Mouse (Mus musculus): Measurements from ENCODE around the gene Kidins220.

Gene Kidins220

GRCm38 (mm10) chr12:24974446-24975114 lies at the start of gene Kidins220:
Gene Kidins220 (plus strand): TSS chr12:24974925.
- no peak for TF ChIP-seq GATA4 (IDR thresholded peaks at IDR 0.05; ENCODE audit: insufficient replicate concordance, low read length)

- TF ChIP-seq GATA4 (IDR thresholded peaks at IDR 0.05; ENCODE audit: insufficient replicate concordance, low read length): no peak
These were observed 49.4 kb upstream of the Kidins220 start for GRCm38 (mm10) chr12:24925276-24925675.

DNA sequence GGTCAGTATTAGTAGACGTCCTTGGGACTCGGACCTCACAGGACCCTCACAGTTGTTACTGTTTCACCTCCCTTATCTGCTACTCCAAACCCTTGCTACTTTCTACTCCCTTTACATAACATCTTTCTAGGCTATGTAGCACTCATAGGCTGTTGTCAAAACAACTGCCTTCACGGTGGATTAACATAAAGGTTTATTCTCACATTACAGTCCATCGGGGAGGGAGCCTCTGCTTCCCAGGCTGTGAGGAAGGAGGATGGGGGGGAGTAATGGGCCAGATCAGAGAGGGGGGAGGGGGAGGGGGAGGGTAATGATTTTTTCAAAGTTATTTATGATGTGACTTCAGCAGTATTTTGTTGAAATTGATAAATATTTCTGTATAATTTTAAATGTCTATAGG lies 49.0 kb upstream of the Kidins220 start:
- TF ChIP-seq GATA4 (IDR thresholded peaks at IDR 0.05; ENCODE audit: insufficient replicate concordance, low read length): no peak

- TF ChIP-seq GATA4 (IDR thresholded peaks at IDR 0.05; ENCODE audit: insufficient replicate concordance, low read length): no peak
These were observed 46.5 kb upstream of the Kidins220 start for GRCm38 (mm10) chr12:24928051-24928748.

GRCm38 (mm10) chr12:24929043-24929442 lies 45.7 kb upstream of the Kidins220 start:
- no peak for TF ChIP-seq GATA4 (IDR thresholded peaks at IDR 0.05; ENCODE audit: insufficient replicate concordance, low read length)

- TF ChIP-seq GATA4 (IDR thresholded peaks at IDR 0.05; ENCODE audit: insufficient replicate concordance, low read length): no peak
These were observed 44.0 kb upstream of the Kidins220 start for GRCm38 (mm10) chr12:24930760-24931159.

GRCm38 (mm10) chr12:24932120-24932519 lies 42.6 kb upstream of the Kidins220 start:
- TF ChIP-seq GATA4 (IDR thresholded peaks at IDR 0.05; ENCODE audit: insufficient replicate concordance, low read length): no peak

DNA sequence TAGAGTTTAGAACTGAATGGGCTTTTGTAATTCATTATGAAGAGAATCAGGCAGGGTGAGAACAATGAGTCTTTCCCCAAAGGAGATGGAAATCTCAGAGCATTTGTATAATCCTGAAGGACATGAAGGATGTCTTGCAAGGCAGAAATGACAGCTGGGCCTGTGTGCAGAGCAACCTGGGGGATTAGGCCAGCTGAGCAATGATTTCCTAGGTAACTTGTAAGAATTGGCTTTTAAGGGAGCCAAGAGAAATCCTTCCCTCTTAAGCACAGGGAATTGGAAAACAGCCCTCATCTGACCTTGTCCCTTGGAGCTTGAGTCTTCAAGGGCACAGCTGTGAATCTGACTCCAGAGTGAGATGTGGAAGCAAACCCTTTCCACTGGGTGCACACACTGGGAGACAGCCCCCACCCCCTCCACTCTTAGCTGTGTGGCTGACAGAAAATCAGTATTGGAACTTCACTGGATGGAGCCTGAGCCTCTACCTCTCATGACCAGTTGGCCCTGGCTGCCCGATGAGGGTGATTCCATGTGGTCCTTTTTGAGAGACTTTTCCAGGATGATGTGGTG lies 41.4 kb upstream of the Kidins220 start:
- TF ChIP-seq GATA4 (IDR thresholded peaks at IDR 0.05; ENCODE audit: insufficient replicate concordance, low read length): no peak

DNA sequence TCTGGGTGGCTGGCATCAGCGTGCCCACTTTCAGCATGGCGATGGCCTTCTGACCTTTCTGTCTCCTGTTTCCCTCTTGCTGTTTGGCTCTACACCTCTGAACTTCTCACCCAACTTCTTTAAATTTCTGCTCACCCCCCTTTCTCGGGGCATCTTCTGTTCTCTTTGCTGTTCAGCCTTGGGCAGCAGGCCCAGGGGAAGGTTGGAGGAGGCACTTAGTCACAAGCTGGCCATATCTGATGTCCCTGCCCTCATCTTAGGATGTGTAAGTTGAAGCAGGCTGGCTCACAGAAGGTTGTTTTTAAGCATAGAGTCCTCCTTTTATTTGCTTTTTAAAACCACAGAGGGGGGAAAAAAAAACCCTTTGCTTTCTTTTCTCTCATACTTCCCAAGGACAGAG lies 40.7 kb upstream of the Kidins220 start:
- TF ChIP-seq GATA4 (IDR thresholded peaks at IDR 0.05; ENCODE audit: insufficient replicate concordance, low read length): no peak

- no peak for TF ChIP-seq GATA4 (IDR thresholded peaks at IDR 0.05; ENCODE audit: insufficient replicate concordance, low read length)
These were observed 38.4 kb upstream of the Kidins220 start for GRCm38 (mm10) chr12:24936281-24936680.

- no peak for TF ChIP-seq GATA4 (IDR thresholded peaks at IDR 0.05; ENCODE audit: insufficient replicate concordance, low read length)
These were observed 35.4 kb upstream of the Kidins220 start for GRCm38 (mm10) chr12:24939372-24939771.

- TF ChIP-seq GATA4 (IDR thresholded peaks at IDR 0.05; ENCODE audit: insufficient replicate concordance, low read length): no peak
These were observed 32.0 kb upstream of the Kidins220 start for GRCm38 (mm10) chr12:24942619-24943287.

DNA sequence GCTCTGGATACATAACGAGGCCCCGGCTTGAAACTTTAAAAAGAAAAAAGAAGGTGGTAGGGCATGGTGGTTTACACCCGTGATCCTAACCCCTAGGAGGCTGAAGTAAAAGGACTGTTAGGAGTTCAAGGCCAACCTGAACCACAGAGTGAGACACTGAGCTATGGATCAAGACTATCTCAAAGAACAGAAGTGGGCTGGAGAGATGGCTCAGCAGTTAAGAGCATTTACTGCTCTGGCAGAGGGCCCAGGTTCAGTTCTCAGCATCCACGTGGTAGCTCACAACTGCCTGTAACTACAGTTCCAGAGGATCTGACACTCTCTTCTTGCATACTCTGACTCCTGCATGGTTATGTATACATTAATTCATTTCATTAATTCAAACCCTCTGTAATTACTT lies 31.3 kb upstream of the Kidins220 start:
- no peak for TF ChIP-seq GATA4 (IDR thresholded peaks at IDR 0.05; ENCODE audit: insufficient replicate concordance, low read length)

GRCm38 (mm10) chr12:24944597-24944996 lies 30.1 kb upstream of the Kidins220 start:
- TF ChIP-seq GATA4 (IDR thresholded peaks at IDR 0.05; ENCODE audit: insufficient replicate concordance, low read length): no peak

GRCm38 (mm10) chr12:24947065-24947464 lies 27.7 kb upstream of the Kidins220 start:
- no peak for TF ChIP-seq GATA4 (IDR thresholded peaks at IDR 0.05; ENCODE audit: insufficient replicate concordance, low read length)

DNA sequence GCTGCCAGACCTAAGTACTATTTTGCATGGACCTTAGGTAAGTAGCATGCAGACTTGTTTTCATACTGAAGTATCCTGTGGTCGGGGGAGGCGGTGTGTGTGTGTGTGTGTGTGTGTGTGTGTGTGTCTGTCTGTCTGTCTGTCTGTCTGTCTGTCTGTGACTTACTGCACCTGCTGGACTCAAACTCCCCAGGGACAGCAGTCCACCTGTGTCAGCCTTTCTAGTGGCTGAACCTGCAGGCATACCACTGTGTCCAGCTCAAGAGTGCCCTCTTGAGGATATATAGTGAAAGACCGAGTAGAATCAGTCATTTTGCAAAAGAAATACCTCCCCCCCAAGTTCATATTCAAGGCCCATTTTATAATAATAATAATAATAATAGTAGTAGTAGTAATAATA lies 26.4 kb upstream of the Kidins220 start:
- TF ChIP-seq GATA4 (IDR thresholded peaks at IDR 0.05; ENCODE audit: insufficient replicate concordance, low read length): no peak

Measured in liver, adult (tissue).